Mouse (Mus musculus): Measurements from ENCODE around the gene Gltp.

DNA sequence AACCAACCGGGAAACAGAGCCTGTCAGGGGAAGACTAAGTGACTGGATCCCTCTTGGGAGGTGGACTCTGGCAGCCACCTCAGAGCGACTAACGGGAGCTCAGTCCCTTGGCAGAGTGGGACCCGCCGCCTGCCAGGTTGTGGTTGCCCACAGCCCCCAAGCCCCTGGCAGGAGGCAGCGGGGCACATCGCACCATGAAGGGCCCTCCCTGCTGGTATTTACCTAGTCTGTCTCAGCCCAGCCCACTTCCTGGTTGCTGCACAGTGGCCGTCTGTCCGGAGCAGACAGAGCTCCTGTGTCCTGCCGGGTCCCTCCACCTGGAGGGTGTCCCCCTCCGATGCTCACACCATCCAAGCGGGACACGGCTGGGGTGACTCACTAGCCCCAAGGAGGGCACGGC is 39.8 kb downstream of the Gltp start:
- TF ChIP-seq FLI1 (IDR thresholded peaks at IDR 0.05; ENCODE audit: low read length) (no peak), GATA1 (IDR thresholded peaks at IDR 0.05; ENCODE audit: borderline replicate concordance, low read length) (no peak)

Data from megakaryocyte, embryonic 14.5 days (primary cell).